Mouse (Mus musculus) MEL (cell line): Measurements from ENCODE around the gene Zfp334. TPM values are rescaled to one million over a fixed set of nuclear protein-coding genes. Genes with fewer than 3 reads are reported as not detected.

Source experiments
- DNase-seq: peaks from one replicate; pipeline ENCODE4 v3.0.0; 2011; ENCODE audit warnings: low read depth, low spot score
- H3K27ac ChIP-seq: 2 replicates; pipeline ENCODE4 v1.5.1; 2012; ENCODE audit warnings: low read depth, mild to moderate bottlenecking, control low read depth, low read length, moderate library complexity; ENCODE audit not compliant: control insufficient read depth
- H3K27me3 ChIP-seq, 2 experiments: fragments of 150-350 bp in 1 of 2; sonication (generic) in 1 of 2; 2 replicates each; pipeline ENCODE4 v1.6.1; 2012; ENCODE audit warnings: low read length in 2 of 2, mild to moderate bottlenecking in 2 of 2, improper control_type of control experiment in 1 of 2, moderate library complexity in 1 of 2; ENCODE audit not compliant: insufficient read depth in 2 of 2, control insufficient read depth in 1 of 2
- H3K36me3 ChIP-seq, 2 experiments: 2 replicates each; pipeline ENCODE4 v1.6.1; 2012 to 2014; ENCODE audit warnings: low read length in 2 of 2, improper control_type of control experiment in 1 of 2, inconsistent platforms in 1 of 2, mild to moderate bottlenecking in 1 of 2; ENCODE audit not compliant: insufficient read depth in 2 of 2, control insufficient read depth in 1 of 2
- H3K4me1 ChIP-seq, 2 experiments: fragments of 150-350 bp in 1 of 2; sonication (generic) in 1 of 2; 2 replicates each; pipeline ENCODE4 v1.6.1; 2012; ENCODE audit warnings: low read length in 2 of 2, improper control_type of control experiment in 1 of 2, mild to moderate bottlenecking in 1 of 2; ENCODE audit not compliant: insufficient read depth in 2 of 2, control insufficient read depth in 1 of 2
- H3K4me3 ChIP-seq, 2 experiments: fragments of 150-350 bp in 1 of 2; sonication (generic) in 1 of 2; 2 replicates each; pipeline ENCODE4 v1.5.1; 2012; ENCODE audit warnings: low read depth in 2 of 2, low read length in 2 of 2, mild to moderate bottlenecking in 2 of 2, moderate library complexity in 2 of 2, control low read depth in 1 of 2, improper control_type of control experiment in 1 of 2; ENCODE audit not compliant: control insufficient read depth in 1 of 2, insufficient read depth in 1 of 2
- H3K79me2 ChIP-seq: 2 replicates; pipeline ENCODE4 v1.6.1; 2012; ENCODE audit warnings: mild to moderate bottlenecking, low read length, moderate library complexity; ENCODE audit not compliant: control insufficient read depth, poor library complexity, insufficient read depth
- H3K9ac ChIP-seq: 2 replicates; pipeline ENCODE4 v1.6.1; 2012; ENCODE audit warnings: low read depth, mild to moderate bottlenecking, control low read depth, low read length, moderate library complexity; ENCODE audit not compliant: control insufficient read depth, poor library complexity, severe bottlenecking
- H3K9me3 ChIP-seq: fragments of 150-350 bp; sonication (generic); replicated peaks from 2 replicates; pipeline ENCODE4 v1.6.1; 2012; ENCODE audit warnings: mild to moderate bottlenecking, low read length, improper control_type of control experiment, moderate library complexity; ENCODE audit not compliant: insufficient read depth
- ELF1 ChIP-seq: IDR thresholded peaks from 2 replicates; pipeline ENCODE4 v1.6.1; 2014; ENCODE audit warnings: low read depth, mild to moderate bottlenecking, inconsistent platforms, low read length, improper control_type of control experiment, moderate library complexity
- ETS1 ChIP-seq: IDR thresholded peaks from 2 replicates; pipeline ENCODE4 v1.6.1; 2012; ENCODE audit warnings: low read depth, mild to moderate bottlenecking, inconsistent platforms, low read length, improper control_type of control experiment, moderate library complexity
- GATA1 ChIP-seq: IDR thresholded peaks from 2 replicates; pipeline ENCODE4 v1.6.1; 2011; ENCODE audit warnings: low read depth, low read length, improper control_type of control experiment
- KAT2A ChIP-seq: conservative IDR thresholded peaks from 2 replicates; pipeline ENCODE4 v1.6.1; 2012; ENCODE audit warnings: low read depth, low read length, improper control_type of control experiment, inconsistent platforms
- MXI1 ChIP-seq: IDR thresholded peaks from 2 replicates; pipeline ENCODE4 v1.6.1; 2011; ENCODE audit warnings: mild to moderate bottlenecking, low read depth, low read length, improper control_type of control experiment
- MYB ChIP-seq: IDR thresholded peaks from 2 replicates; pipeline ENCODE4 v1.6.1; 2011; ENCODE audit warnings: mild to moderate bottlenecking, low read depth, low read length, improper control_type of control experiment
- RAD21 ChIP-seq: IDR thresholded peaks from 2 replicates; pipeline ENCODE4 v1.6.1; 2011; ENCODE audit warnings: mild to moderate bottlenecking, low read depth, low read length, improper control_type of control experiment
- RCOR1 ChIP-seq: IDR thresholded peaks from 2 replicates; pipeline ENCODE4 v1.6.1; 2012; ENCODE audit warnings: low read depth, mild to moderate bottlenecking, inconsistent platforms, low read length, improper control_type of control experiment
- TAL1 ChIP-seq: IDR thresholded peaks from 2 replicates; pipeline ENCODE4 v1.6.1; 2012; ENCODE audit warnings: mild to moderate bottlenecking, inconsistent platforms, low read length, moderate library complexity, mixed read lengths
- TBP ChIP-seq: IDR thresholded peaks from 2 replicates; pipeline ENCODE4 v1.8.0; 2011; ENCODE audit warnings: low read depth, low read length, improper control_type of control experiment
- UBTF ChIP-seq: IDR thresholded peaks from 2 replicates; pipeline ENCODE4 v1.6.1; 2012; ENCODE audit warnings: low read depth, mild to moderate bottlenecking, inconsistent platforms, low read length, improper control_type of control experiment, moderate library complexity, borderline replicate concordance; ENCODE audit not compliant: insufficient read depth
- USF1 ChIP-seq: IDR thresholded peaks from 2 replicates; pipeline ENCODE4 v1.6.1; 2014; ENCODE audit warnings: low read depth, mild to moderate bottlenecking, inconsistent platforms, low read length, improper control_type of control experiment, moderate library complexity
- ZKSCAN1 ChIP-seq: IDR thresholded peaks from 2 replicates; pipeline ENCODE4 v1.6.1; 2012; ENCODE audit warnings: low read depth, mild to moderate bottlenecking, inconsistent platforms, low read length, improper control_type of control experiment, moderate library complexity
- polyA plus RNA-seq, 2 experiments: library from polyadenylated mRNA; stranded (reverse) in 1 of 2; unstranded in 1 of 2; fragments of >175 nt in 1 of 2; fragments of >200 nt in 1 of 2; gene quantifications; 2 replicates each; pipeline versions ENCODE4 v1.2.1 to v1.2.4; 2012; ENCODE audit warnings: low replicate concordance in 2 of 2, low read depth in 1 of 2; ENCODE audit not compliant: insufficient read length in 2 of 2, insufficient read depth in 1 of 2, missing spikeins in 1 of 2
- total RNA-seq: library from RNA; depleted of rRNA; stranded (reverse); fragments of 300-350 nt; gene quantifications from 2 replicates; pipeline ENCODE4 v1.2.3, GENCODE M21; 2012; rRNA removed

The Zfp334 gene
- total and polyA plus RNA-seq, 3 experiments, result not detected

DNA sequence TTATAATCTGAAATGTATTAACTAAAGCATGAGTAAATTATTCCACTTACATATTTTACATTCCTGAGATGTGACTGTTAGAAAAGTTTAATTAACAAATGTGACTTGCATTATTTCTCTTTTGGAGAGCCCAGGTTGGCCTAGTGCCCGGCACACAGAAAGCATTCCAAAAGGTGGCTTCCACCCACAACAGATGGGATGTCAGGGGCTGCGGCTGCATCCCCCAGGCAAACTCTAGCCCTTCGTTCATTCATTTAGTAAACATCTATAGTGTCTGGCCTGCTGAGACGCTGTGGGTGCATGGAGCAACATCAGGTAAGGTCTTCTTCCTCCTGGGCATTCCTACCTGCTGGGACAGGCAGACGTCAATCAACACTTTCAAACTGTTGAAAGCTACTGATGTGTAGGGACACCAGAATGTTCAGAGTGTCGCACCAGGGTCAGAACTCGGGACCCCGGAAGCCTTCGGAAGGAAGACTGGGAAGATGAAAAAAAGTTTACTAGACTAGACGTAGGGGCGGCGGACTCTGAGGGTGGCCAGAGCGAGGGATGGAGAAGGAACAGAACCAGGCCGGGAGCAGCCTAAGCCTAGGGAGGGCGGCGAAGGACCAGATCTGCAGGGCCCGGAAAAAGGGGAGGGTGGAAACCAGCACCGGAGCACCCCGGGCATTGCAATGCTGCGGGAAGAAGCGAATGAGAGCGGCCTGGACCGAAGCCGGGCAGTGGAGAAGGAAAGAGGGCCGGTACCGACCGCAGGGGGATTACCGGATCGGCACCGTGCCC, 62.3 kb downstream of the Zfp334 start:
- Histone ChIP-seq H3K9me3 (no peaks in the 10 kb centered on the region), H3K9ac (peak overlapping the region; percentile 87), H3K4me1 (peaks cover 9 to 55% of the 10 kb centered on the region in 2 experiments), H3K79me2 (peaks cover 20% of the 10 kb centered on the region), H3K27me3 (no peaks in the 10 kb centered on the region), H3K36me3 (peaks cover 0 to 34% of the 10 kb centered on the region in 2 experiments; a peak in 2 of 4 replicates)
- TF ChIP-seq ELF1 (no peak), USF1 (no peak), GATA1 (no peak), TAL1 (no peak), ETS1 (no peak), RCOR1 (no peak), RAD21 (no peak), ZKSCAN1 (no peak), TBP (no peak), MXI1 (no peak), UBTF (no peak), MYB (no peak), KAT2A (no peak)
- TF ChIP-seq, all 39 proteins: peak for 0
- Histone ChIP-seq H3K27ac (no peak overlapping the region), H3K4me3 (peak overlapping the region; percentile 66 to 92)
- DNase-seq, result peak; percentile 35

Other genes with a start within 250 kb of the Zfp334 start
- gene Cdh22, start 153.4 kb downstream of the Zfp334 start, total RNA-seq, result not detected in 2 replicates
- not detected for gene Cdh22, start 153.4 kb downstream of the Zfp334 start, polyA plus RNA-seq
- gene Slc35c2, start 100.4 kb downstream of the Zfp334 start, total RNA-seq, result 57.9 and 64.9 TPM in 2 replicates
- gene Slc35c2, start 100.4 kb downstream of the Zfp334 start, polyA plus RNA-seq, result 100 to 1,000 TPM in 1 of 2 experiments, not detected in 1; 121 TPM
- gene Elmo2, start 61.8 kb downstream of the Zfp334 start, total RNA-seq, result 16.5 and 17.4 TPM in 2 replicates
- gene Elmo2, start 61.8 kb downstream of the Zfp334 start, polyA plus RNA-seq, result 10 to 100 TPM in 1 of 2 experiments, not detected in 1; 27.6 TPM
- gene Zfp663, start 19.5 kb downstream of the Zfp334 start, total RNA-seq, result not detected in 2 replicates
- under 1 TPM in 1 of 2 experiments, not detected in 1; 0.18 TPM for gene Zfp663, start 19.5 kb downstream of the Zfp334 start, polyA plus RNA-seq
- gene Ocstamp, start 12.1 kb upstream of the Zfp334 start, total RNA-seq, result not detected in 2 replicates
- not detected for gene Ocstamp, start 12.1 kb upstream of the Zfp334 start, polyA plus RNA-seq
- gene Slc13a3, start 85.0 kb upstream of the Zfp334 start, total RNA-seq, result not detected in 2 replicates
- not detected for gene Slc13a3, start 85.0 kb upstream of the Zfp334 start, polyA plus RNA-seq
- 26.8 and 35.1 TPM in 2 replicates for gene Trp53rka, start 105.1 kb upstream of the Zfp334 start, total RNA-seq
- gene Trp53rka, start 105.1 kb upstream of the Zfp334 start, polyA plus RNA-seq, result 10 to 100 TPM in 1 of 2 experiments, not detected in 1; 29.8 TPM
- not detected in 2 replicates for gene Slc2a10, start 115.5 kb upstream of the Zfp334 start, total RNA-seq
- gene Slc2a10, start 115.5 kb upstream of the Zfp334 start, polyA plus RNA-seq, result not detected
- not detected in 2 replicates for gene Eya2, start 206.8 kb upstream of the Zfp334 start, total RNA-seq
- not detected for gene Eya2, start 206.8 kb upstream of the Zfp334 start, polyA plus RNA-seq